Mouse (Mus musculus) spleen, postnatal 10 days (tissue): Measurements from ENCODE around the gene Plekhj1.

ENCODE experiments used
- DNase-seq, 2 experiments: peaks; one replicate each; pipeline ENCODE4 v3.0.0; 2021 to 2022; ENCODE audit warnings: low spot score in 2 of 2

Gene Plekhj1

GRCm38 (mm10) chr10:80805925-80806324, 7.5 kb upstream of the Plekhj1 start:
- peak; percentile 88 to 93 for DNase-seq

- DNase-seq, result no peak
These were observed 6.9 kb upstream of the Plekhj1 start for GRCm38 (mm10) chr10:80805322-80805721.

- no peak for DNase-seq
These were observed 6.5 kb upstream of the Plekhj1 start, which contains the start of gene Amh for GRCm38 (mm10) chr10:80804916-80805315. Gene Amh (plus strand): TSS chr10:80805243.

DNA sequence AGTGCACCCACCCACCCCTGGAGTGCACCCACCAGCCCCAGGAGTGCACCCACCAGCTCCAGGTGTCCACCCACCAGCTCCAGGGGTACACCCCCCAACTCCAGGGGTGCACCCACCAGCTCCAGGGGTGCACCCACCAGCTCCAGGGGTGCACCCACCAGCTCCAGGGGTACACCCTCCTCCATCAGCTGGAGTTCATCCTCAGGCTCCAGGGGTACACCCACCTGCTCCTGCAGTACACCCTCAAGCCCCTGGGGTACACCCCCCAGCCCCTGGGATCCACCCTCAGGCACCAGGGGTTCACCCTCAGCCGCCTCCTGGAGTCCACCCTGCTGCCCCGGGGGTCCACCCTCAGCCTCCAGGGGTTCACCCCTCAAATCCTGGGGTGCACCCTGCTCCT, 5.9 kb upstream of the Plekhj1 start:
- no peak for DNase-seq

DNA sequence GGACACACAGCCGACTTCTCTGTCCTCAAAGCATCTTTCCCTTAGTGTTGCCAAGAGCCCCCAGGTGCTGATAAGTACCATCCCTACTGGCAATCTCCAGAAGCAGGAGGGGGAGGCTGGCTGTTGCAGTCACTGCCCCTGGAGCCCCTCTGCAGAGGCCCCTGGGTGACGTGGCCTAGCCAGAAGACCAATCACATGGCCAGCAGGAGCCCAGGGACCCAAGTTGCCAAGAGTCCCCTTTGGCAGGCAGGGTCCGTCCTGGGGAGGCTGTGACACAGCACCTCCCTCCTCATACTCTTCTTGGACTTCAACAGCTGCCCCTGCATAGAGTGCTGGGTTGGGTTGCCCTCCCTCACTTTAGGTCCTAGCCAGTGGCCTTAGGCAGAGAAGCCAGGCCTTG, 4.6 kb upstream of the Plekhj1 start:
- DNase-seq, result no peak

DNA sequence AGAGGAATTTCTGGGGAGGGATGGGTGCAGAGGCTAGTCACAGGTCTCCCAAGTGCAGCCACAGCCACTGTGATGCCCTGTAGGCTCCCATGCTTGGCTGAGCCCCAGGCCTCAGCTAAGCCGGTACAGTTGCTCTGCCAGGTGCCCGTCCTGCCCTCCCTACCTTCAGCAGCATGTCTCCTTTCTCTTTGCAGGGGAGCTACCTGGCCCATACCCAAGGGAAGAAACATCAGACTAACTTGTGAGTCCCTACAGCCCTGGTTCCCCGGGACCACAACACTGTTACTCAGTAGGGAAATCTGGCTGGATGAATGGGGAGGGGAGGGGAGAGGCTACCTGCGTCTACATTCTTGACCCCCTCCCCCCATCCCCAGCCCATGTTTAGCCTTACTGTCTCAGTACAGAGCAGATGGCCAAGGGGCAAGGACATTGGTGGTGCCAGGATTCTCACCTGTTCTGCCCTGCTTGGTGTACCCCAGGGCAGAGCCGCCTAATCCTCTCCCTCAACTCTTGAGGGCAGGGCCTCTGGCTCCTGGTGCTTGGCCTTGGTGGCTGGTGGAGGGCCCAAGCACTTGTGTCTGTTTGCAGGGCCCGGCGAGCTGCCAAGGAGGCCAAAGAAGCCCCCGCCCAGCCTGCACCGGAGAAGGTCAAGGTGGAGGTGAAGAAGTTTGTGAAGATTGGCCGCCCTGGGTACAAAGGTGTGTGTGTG, 3.9 kb upstream of the Plekhj1 start:
- DNase-seq, result no peak

GRCm38 (mm10) chr10:80799070-80799566, 692 bp upstream of the Plekhj1 start:
- DNase-seq, result no peak

GRCm38 (mm10) chr10:80797186-80798149, 958 bp downstream of the Plekhj1 start:
- peak in 1 of 2 experiments; percentile 63 for DNase-seq

DNA sequence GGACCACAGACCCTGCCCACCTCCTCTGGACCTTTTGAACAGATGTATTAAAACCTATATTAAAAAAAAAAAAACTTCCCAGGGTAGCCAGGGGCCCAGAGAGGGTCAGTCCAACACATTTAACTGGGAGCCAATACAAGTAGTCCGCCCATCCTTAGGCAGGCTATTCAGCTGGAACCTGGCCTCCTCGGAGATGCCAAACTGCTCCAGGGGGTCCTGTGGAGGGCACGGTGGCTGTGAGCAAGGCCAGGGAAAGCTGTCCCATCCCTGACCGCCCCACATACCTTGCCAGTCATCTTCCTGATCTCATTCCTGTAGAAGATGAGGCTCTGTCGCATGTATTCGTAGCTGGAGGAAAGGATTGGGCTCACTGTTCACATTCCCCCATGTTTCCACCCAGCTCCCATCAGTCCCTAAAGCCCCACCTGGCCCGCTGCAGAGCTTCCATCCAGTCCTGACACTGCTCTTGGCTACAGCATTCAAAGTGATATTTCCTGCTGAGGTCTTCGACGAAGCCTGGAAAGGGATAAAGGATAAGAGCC, 2.0 kb downstream of the Plekhj1 start:
- no peak for DNase-seq

GRCm38 (mm10) chr10:80794750-80795149, 3.7 kb downstream of the Plekhj1 start:
- no peak for DNase-seq

DNA sequence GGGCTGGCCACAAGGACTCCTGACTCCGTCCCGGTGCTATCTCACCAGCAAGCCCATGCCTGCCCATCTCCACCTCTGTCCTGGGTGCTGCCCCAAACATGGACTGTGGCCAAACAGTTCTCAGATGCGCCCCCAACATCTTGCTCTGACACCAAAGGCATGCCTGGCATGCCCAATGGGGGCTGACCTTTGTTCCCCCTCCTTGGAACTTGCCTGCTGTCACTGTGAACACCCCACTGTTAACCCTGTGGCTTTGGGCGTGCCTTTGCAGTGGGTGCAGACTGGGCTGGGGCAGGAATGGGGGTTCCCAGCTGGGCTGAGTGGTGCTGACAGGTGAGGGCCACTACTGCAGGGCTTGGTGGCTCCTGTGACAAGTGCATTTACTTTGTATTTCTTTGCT, 4.6 kb downstream of the Plekhj1 start:
- no peak for DNase-seq

- DNase-seq, result no peak
These were observed 5.2 kb downstream of the Plekhj1 start for GRCm38 (mm10) chr10:80793033-80793784.

GRCm38 (mm10) chr10:80792175-80793032, 6.0 kb downstream of the Plekhj1 start:
- DNase-seq, result peak in 1 of 2 experiments; percentile 41

- DNase-seq, result no peak
These were observed 6.8 kb downstream of the Plekhj1 start for GRCm38 (mm10) chr10:80791476-80792174.

- DNase-seq, result no peak
These were observed 7.5 kb downstream of the Plekhj1 start for GRCm38 (mm10) chr10:80790761-80791404.

DNA sequence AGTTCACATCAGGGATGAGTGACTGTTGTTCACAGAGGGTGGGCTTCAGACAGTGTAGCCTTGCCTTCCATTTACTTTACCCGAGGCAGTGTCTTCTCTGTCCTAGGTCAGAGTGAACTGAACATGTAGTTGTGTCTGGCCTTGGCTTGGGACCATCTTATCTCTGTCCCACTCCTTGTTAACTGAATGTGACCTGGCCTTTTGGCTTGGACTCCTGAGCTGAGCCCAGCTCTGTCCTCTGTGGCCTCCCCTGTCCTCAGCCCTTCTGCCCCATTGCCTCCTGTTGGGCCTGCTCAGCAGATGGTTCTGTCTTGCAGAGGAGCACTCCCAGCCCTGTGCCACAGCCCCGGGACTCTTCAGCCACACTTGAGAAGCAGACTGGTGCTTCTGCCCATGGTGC, 10.9 kb downstream of the Plekhj1 start:
- DNase-seq, result no peak

DNA sequence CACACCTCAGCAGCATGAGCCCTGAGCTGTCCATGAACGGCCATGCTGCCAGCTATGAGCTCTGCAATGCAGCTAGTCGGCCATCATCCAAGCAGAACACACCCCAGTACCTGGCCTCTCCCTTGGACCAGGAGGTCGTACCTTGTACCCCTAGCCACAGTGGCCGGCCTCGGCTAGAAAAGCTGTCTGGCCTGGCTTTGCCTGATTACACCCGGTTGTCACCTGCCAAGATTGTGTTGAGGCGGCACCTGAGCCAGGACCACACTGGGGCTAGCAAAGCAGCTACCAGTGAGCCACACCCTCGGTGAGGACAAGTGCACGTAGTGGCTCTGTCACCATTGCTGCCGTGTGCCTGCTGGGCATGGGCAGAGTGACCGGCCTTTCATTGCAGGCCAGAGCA, 12.5 kb downstream of the Plekhj1 start:
- DNase-seq, result no peak

GRCm38 (mm10) chr10:80784871-80785270, 13.6 kb downstream of the Plekhj1 start:
- DNase-seq, result no peak

- DNase-seq, result no peak
These were observed 14.1 kb downstream of the Plekhj1 start for GRCm38 (mm10) chr10:80784302-80784701.
